Mouse (Mus musculus) ovary, adult 18-20 months (tissue): ENCODE measurements around the gene Slc50a1.

ENCODE experiments used
- DNase-seq: peaks from one replicate; pipeline ENCODE4 v3.0.0; 2022; ENCODE audit warnings: low spot score, mixed read lengths

The Slc50a1 gene

DNA sequence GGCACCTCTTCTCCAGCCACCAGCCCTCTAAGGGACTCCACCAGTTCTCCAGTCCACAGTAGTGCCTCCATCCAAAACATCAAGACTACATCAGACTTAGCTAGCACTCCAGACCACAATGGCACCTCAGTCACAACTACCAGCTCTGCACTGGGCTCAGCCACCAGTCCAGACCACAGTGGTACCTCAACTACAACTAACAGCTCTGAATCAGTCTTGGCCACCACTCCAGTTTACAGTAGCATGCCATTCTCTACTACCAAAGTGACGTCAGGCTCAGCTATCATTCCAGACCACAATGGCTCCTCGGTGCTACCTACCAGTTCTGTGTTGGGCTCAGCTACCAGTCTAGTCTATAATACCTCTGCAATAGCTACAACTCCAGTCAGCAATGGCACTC is 39.8 kb downstream of the Slc50a1 start:
- DNase-seq: no peak

DNA sequence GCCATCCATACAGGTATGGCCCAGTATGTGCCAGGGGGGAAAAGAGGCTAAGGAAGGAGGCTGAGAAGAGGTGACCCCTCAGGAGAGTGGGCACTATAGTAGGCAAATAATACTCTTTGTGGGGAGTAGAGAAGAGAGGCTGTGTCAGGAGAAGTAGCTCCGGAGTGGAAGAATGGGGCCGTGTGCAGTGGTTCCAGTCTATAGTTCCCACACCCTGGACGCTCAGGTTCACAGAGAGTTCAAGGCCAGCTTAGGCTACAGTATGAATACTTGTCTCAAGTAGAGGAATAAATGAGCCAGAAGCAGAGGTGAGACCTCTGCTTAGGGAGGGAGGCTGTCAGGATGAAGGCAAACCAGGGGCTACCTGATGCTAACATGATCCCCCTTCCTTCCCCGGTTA is 41.1 kb downstream of the Slc50a1 start:
- no peak for DNase-seq

DNA sequence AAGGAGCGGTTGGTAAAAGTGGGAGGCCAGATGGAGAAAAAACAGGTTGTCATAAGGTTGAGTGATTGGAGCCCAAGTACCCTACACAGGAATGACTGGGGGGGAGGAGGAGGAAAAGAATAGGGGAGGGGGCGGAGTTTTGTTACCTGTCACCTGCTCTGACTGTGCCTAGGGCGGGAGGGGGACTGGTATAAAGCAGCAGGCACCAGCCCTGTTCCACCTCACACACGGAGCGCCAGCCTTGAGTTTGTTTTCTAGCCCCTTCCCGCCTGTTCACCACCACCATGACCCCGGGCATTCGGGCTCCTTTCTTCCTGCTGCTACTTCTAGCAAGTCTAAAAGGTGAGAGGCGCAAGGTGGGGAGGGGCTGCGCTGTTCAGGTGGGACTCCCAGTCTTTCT is 41.5 kb downstream of the Slc50a1 start, which contains the start of gene Muc1:
Gene Muc1 (plus strand): TSS at position 222 of the 400 bp plus-strand sequence.
- DNase-seq: no peak

DNA sequence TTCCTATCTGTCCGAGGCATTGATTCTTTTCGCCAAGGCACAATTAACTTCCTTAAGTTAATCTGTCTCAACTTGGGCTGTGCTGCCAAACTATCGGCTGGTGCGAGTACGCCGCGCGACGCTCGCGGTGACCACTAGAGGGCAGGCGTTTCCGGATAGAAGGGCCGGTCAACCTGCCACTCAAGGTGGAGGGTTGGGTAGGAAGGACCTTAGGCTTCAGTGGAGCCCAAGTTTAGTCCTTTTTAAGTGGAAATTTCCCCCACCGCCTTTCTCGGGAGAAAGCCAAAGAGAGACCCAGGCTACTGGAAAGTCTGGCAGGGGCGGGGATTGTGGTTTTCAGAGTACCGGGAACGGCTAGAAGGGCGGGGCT is 42.2 kb downstream of the Slc50a1 start:
- DNase-seq: peak; percentile 68

DNA sequence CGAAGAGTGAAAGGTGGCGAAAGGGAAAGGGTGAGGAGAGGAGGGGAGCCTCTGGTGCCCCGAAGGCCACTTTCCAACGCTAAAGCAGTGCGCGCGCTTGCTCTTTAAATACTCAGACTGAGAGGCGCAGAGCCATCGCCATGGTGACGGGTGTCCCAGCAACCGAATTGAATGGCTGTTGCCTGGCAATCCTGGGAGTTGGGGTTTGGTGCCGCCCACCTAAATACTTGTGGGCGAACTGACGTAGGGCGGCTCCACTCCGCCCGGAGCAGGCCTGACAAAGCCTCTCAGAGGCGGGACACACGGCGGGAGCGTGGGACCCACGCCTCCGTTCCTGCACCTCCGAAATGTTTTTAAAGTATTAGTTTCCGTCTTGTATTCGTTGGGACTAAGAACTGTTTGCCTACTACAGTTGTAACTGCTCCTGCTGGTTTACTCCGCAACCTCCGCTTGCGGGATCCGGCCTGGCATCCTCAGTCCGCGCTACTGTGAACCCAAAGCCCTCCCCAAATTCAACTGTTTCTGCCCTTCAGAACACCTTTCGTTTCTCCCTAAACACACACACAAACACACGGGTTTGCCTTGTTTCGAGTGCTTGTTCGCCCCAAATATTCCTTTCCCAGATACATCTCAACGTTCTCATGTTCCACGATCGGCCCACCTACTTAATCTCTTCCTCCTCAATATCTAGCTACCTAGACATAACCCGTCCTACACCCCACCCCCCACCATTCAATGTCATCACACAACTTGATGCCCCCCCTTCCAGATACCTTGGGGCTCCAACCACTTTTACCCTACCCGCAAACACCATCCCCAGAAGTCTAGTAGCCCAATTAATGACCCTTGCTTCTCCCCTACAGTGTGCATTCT is 42.8 kb downstream of the Slc50a1 start:
- peak; percentile 89 for DNase-seq

DNA sequence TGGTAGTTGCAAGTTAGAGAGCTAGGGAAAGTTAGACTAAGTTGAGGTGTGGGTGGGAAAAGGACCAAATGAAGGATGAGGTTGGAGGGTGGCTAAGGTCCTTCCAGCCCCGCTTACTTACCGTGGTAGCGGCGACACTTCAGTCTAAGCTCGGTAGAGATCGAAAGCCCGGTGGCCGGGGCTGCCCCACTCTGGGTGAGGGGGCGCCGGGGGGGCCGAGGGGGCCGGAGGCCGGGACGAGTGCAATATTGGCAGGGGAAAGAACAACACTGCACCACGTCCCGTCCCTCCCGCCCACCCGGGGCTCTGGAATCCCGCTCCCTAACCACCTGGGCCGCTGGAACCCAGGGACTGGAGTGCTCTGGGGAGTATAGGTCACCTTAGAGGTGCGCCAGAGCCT is 43.5 kb downstream of the Slc50a1 start, which contains the start of gene Mtx1:
Gene Mtx1 (minus strand): TSS at position 189 of the 400 bp plus-strand sequence.
- DNase-seq: no peak

DNA sequence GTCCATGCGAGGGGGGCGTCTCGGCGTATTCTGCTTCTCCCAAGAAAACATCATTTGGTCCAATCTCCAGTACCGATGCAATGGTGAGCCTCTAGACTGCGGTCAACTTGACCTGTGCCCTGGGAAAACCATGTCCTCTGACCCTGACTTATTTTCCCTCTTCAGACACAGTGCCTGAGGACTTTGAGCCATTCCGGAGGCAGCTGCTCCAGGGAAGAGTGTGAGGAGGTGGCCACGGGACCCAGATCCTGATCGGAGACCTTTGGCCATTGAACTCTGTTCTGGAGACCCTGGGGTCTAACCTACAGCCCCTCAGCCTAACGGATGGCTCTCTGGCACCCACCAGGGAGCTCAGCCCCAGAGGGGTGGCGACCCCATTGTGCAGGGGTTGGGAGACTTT is 44.0 kb downstream of the Slc50a1 start:
- no peak for DNase-seq

DNA sequence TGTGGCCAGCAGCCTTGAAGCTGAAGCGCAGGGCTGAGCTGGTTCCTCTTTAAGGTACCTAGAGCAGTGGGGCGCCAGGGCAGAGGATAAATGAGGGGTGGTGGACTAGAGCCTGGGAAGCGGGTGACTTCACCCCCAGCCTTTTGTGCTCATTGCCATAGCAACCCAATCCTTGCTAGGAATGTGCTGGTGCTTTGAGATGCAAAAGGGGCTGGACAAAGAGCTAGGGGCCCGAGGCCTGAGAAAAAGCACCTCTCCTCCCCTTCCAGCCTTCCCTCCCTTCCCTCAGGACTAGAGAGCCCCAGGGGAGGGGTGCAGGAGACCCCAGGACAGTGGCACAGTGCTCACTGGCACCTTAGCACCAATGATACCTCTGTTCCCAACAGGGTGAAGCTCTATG is 44.5 kb downstream of the Slc50a1 start:
- DNase-seq: no peak

DNA sequence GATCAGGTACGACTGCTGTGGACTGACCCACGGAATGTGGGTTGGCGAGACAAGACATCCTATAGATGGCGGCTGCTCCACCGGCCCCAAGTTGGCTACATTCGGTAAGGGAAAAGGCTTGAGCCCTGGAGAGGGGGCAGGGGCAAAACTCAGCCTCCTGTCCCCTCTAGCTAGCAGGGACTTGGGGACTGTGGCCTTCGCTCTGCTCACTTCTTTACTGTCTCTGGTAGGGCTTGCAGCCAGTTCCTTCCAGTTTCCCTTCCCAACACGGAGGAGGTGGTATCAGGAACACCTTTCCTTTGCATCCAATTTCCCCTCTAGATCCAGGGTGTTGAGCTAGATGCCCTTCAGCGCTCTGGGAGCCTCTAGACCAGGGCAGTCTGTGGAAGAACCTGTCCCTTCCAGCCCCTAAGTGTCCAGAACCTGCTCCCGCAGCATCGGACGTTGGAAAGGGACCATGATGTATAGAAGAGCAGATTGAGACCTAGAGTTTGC is 45.0 kb downstream of the Slc50a1 start:
- no peak for DNase-seq

DNA sequence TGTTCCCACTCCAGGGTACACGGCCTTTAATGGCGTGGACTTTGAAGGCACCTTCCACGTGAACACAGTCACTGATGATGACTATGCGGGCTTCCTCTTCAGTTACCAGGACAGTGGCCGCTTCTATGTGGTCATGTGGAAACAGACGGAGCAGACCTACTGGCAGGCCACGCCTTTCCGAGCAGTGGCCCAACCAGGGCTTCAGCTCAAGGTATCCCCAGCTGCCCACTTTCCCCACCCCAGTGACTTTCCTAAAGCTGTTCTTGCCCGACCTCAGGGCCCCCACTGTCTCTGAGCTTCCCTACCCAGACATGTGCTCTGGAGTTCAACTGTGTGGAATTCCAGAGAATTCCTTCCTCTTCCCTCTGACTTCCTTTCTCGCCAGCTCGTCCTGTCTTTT is 45.6 kb downstream of the Slc50a1 start:
- no peak for DNase-seq

DNA sequence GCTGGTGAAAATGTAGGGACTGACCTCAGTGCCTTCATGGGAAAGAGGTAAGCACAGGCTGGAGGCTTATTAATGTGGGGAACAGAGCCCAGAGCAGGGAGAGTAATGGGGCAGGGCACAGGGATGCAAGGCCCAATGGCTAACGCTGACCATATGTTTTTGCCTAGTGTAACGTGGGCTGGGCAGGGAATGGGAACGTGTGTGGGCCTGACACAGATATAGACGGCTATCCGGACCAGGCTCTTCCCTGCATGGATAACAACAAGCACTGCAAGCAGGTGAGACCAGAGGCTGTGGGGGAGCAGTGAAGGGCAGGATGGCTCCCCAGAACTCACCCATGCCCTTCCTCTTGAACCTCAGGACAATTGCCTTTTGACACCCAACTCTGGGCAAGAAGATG is 49.2 kb downstream of the Slc50a1 start:
- no peak for DNase-seq

DNA sequence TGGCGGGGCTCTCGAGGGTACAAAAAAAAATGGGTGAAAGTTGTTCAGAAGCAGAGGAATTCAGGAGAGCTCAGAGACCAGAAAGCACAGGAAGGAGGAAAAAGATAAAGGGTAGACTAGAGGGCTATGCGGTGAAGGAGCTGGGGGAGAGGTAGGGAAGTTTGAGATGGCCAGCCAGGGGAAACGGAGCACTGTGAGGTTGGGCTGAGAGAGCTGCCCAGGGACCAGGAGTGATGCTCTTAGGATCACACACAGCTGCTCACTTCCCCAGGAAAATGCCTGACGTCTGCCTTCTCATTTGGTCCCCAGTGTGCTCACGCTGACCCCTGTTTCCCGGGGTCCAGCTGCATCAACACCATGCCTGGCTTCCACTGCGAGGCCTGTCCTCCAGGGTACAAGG is 50.8 kb downstream of the Slc50a1 start:
- DNase-seq: no peak

DNA sequence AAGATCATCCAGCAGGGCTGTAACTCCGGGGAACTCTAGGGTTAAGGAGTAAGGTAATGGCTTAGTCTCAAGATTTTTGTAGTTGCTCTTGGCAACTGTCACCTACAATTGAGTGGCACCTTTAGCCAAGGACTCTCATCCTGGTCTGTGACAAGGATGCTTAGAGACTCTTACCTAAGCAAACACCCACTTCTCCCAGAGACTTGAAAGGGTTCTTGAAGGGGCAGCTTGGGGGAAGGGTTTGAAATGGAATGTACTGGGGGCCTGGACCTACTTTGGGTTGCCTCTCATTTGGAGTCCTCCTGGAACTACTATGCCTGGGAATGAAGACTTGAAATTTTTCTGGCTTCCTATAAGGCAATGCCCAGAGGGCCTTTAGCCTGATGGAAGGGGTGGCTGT is 52.1 kb downstream of the Slc50a1 start:
- no peak for DNase-seq
